Mouse (Mus musculus): Measurements from ENCODE around the gene Ntm. TPM values are rescaled to one million over a fixed set of nuclear protein-coding genes. Genes with fewer than 3 reads are reported as not detected.

The Ntm gene
- total RNA-seq, 4 experiments from 2014 or later = 0.46 to 1.4 (median 1.1) TPM

GRCm38 (mm10) chr9:29568571-29568970 lies 394.4 kb downstream of the Ntm start:
- DNase-seq = no peak

- DNase-seq = no peak
Measured at GRCm38 (mm10) chr9:29562419-29563071, 400.4 kb downstream of the Ntm start.

- no peak for DNase-seq
Measured at GRCm38 (mm10) chr9:29558915-29559314, 404.0 kb downstream of the Ntm start.

GRCm38 (mm10) chr9:29550582-29550981 lies 412.4 kb downstream of the Ntm start:
- DNase-seq = no peak

GRCm38 (mm10) chr9:29550107-29550506 lies 412.8 kb downstream of the Ntm start:
- no peak for DNase-seq

- DNase-seq = no peak
Measured at GRCm38 (mm10) chr9:29536415-29536814, 426.5 kb downstream of the Ntm start.

GRCm38 (mm10) chr9:29534773-29535172 lies 428.2 kb downstream of the Ntm start:
- no peak for DNase-seq

- DNase-seq = no peak
Measured at GRCm38 (mm10) chr9:29534304-29534703, 428.6 kb downstream of the Ntm start.

- no peak for DNase-seq
Measured at GRCm38 (mm10) chr9:29533556-29533955, 429.4 kb downstream of the Ntm start.

- no peak for DNase-seq
Measured at GRCm38 (mm10) chr9:29531147-29531917, 431.6 kb downstream of the Ntm start.

GRCm38 (mm10) chr9:29524109-29524508 lies 438.8 kb downstream of the Ntm start:
- no peak for DNase-seq

- no peak for DNase-seq
Measured at GRCm38 (mm10) chr9:29523221-29523620, 439.7 kb downstream of the Ntm start.

GRCm38 (mm10) chr9:29519181-29519580 lies 443.8 kb downstream of the Ntm start:
- no peak for DNase-seq

- no peak for DNase-seq
Measured at GRCm38 (mm10) chr9:29516688-29517087, 446.3 kb downstream of the Ntm start.

- no peak for DNase-seq
Measured at GRCm38 (mm10) chr9:29514588-29515356, 448.2 kb downstream of the Ntm start.

- no peak for DNase-seq
Measured at GRCm38 (mm10) chr9:29496002-29496401, 466.9 kb downstream of the Ntm start.

GRCm38 (mm10) chr9:29482272-29482671 lies 480.7 kb downstream of the Ntm start:
- no peak for DNase-seq

- no peak for DNase-seq
Measured at GRCm38 (mm10) chr9:29479051-29479450, 483.9 kb downstream of the Ntm start.

- DNase-seq = no peak
Measured at GRCm38 (mm10) chr9:29477219-29477618, 485.7 kb downstream of the Ntm start.

GRCm38 (mm10) chr9:29473418-29473817 lies 489.5 kb downstream of the Ntm start:
- DNase-seq = no peak

- DNase-seq = no peak
Measured at GRCm38 (mm10) chr9:29472226-29472625, 490.7 kb downstream of the Ntm start.

GRCm38 (mm10) chr9:29464756-29465155 lies 498.2 kb downstream of the Ntm start:
- no peak for DNase-seq

- no peak for DNase-seq
Measured at GRCm38 (mm10) chr9:29462970-29463593, 499.9 kb downstream of the Ntm start.

All from adrenal gland, adult 8-10 months (tissue).